Mouse (Mus musculus) hindbrain, embryonic 15.5 days (tissue): ENCODE data around the gene Mpo. TPM values are rescaled to one million over a fixed set of nuclear protein-coding genes. Genes with fewer than 3 reads are reported as not detected.

Experiments used
- ATAC-seq: fragments of 200-750 bp; cut with Nextera tagmentation; 2 replicates; pipeline ENCODE4 v1.8.0; 2017; ENCODE audit warnings: low read depth, moderate number of reproducible peaks, moderate TSS enrichment; ENCODE audit not compliant: low FRiP score
- H3K27ac ChIP-seq: fragments of 300-500 bp; sonication (generic); replicated peaks from 2 replicates; pipeline ENCODE4 v1.5.1; 2015; ENCODE audit warnings: mild to moderate bottlenecking, inconsistent platforms
- H3K27me3 ChIP-seq: fragments of 300-500 bp; sonication (generic); 2 replicates; pipeline ENCODE4 v1.6.1; 2015; ENCODE audit warnings: control low read depth, inconsistent platforms
- H3K36me3 ChIP-seq: fragments of 300-500 bp; sonication (generic); 2 replicates; pipeline ENCODE4 v1.6.1; 2015; ENCODE audit warnings: control low read depth, inconsistent platforms
- H3K4me1 ChIP-seq: fragments of 300-500 bp; sonication (generic); replicated peaks from 2 replicates; pipeline ENCODE4 v1.6.1; 2015; ENCODE audit warnings: control low read depth, inconsistent platforms
- H3K4me2 ChIP-seq: fragments of 300-500 bp; sonication (generic); 2 replicates; pipeline ENCODE4 v1.6.1; 2015; ENCODE audit warnings: moderate library complexity, mild to moderate bottlenecking, inconsistent platforms
- H3K4me3 ChIP-seq: fragments of 300-500 bp; sonication (generic); 2 replicates; pipeline ENCODE4 v1.5.1; 2015; ENCODE audit warnings: mild to moderate bottlenecking, inconsistent platforms
- H3K9ac ChIP-seq: fragments of 300-500 bp; sonication (generic); 2 replicates; pipeline ENCODE4 v1.6.1; 2015; ENCODE audit warnings: inconsistent platforms
- H3K9me3 ChIP-seq: fragments of 300-500 bp; sonication (generic); 2 replicates; pipeline ENCODE4 v1.6.1; 2016; ENCODE audit warnings: control low read depth, inconsistent platforms
- WGBS: fragments of 180-500 bp; shearing (Covaris S2); methylation state at CpG from one replicate; pipeline ENCODE4 v1.1.7; 2015; 5-methylcytosine and 5-hydroxymethylcytosine counted together
- polyA plus RNA-seq: library from polyadenylated mRNA; unstranded; fragments of >200 nt; fragmentation: Nextera tagmentation; extraction: Ambion mirVana; gene quantifications from 2 replicates; pipeline ENCODE4 v1.2.1, GENCODE M21; 2015

The Mpo gene
- polyA plus RNA-seq, 1 experiment from 2014 or later = 0.21 TPM

DNA sequence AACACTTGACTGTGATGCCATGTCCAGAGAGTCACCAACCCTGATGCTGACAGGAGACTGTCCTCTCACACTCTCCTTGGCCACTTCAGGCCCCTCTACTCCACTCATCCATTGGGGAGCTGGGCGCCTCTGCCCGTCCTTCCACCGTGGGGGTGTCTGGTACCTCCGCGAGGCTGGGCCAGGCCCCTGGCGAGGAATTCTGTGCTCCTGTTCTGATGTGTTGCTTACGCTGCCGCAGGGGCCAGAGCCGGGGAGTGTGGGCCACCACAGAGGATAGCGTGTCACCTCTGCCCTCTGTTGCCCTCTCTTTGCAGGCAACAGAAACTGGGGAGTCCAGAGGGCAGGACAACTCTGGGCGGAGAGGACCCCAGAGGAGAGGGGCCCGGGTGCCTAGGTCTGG, 14.5 kb upstream of the Mpo start:
- H3K27ac ChIP-seq = no peak overlapping the region
- no peak overlapping the region for H3K4me3 ChIP-seq

DNA sequence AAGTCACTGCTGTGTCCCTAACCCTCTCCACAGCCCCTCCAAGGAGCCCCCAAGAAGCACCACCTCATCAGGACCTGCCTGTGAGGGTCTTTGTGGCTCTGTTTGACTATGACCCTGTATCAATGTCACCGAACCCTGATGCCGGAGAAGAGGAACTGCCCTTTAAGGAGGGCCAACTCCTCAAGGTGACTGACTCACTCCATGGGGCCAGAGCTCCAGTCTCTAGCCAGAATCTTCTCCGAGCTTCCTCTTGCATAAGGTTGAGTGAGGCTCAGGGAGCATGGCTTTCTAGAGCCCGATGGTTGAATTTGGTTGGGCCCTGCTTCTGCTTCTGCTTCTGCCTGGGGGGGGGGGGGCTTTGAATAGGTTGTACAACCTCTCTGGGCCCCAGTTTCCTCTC, 14.0 kb upstream of the Mpo start:
- Histone ChIP-seq H3K4me3 (no peak overlapping the region), H3K9me3 (no peaks in the 10 kb centered on the region), H3K27me3 (no peaks in the 10 kb centered on the region), H3K4me2 (no peak overlapping the region), H3K27ac (no peak overlapping the region), H3K4me1 (peaks cover 15% of the 10 kb centered on the region), H3K9ac (no peak overlapping the region), H3K36me3 (peaks cover 41% of the 10 kb centered on the region)
- no peak for ATAC-seq
- WGBS = 86% methylated on average over 4 of the region's 4 CpGs

More for the DNA sequence above, 14.5 kb upstream of the Mpo start:
- Histone ChIP-seq H3K36me3 (peaks cover 41% of the 10 kb centered on the region), H3K4me1 (peaks cover 15% of the 10 kb centered on the region), H3K9me3 (no peaks in the 10 kb centered on the region), H3K4me2 (peak overlapping the region; percentile 54), H3K27me3 (no peaks in the 10 kb centered on the region), H3K9ac (no peak overlapping the region)
- 44% methylated on average over 12 of the region's 12 CpGs for WGBS
- peak; percentile 33; the same call in 1 of the 2 replicates for ATAC-seq

DNA sequence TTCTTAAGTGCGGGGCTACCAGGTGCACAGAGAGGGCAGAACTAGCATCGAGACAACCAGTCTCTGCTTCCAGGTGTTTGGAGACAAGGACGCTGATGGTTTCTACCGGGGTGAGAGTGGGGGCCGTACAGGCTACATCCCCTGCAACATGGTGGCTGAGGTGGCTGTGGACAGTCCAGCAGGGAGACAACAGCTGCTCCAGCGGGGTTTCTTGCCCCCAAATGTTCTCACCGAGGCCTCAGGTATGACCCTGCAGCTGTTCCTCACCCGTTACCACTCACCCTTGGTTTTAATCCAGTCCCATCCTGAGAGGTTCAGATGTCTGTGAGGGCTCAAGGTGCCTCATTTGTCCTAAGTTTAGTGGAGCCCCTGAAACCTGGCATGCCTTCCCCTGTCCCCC, 13.3 kb upstream of the Mpo start:
- Histone ChIP-seq H3K4me1 (peaks cover 15% of the 10 kb centered on the region), H3K27ac (no peak overlapping the region), H3K36me3 (peaks cover 46% of the 10 kb centered on the region), H3K4me3 (no peak overlapping the region), H3K4me2 (no peak overlapping the region), H3K27me3 (no peaks in the 10 kb centered on the region), H3K9ac (no peak overlapping the region), H3K9me3 (no peaks in the 10 kb centered on the region)
- WGBS = 91% methylated on average over 8 of the region's 8 CpGs
- no peak for ATAC-seq

GRCm38 (mm10) chr11:87790088-87790487, 3.3 kb upstream of the Mpo start:
- H3K27me3 ChIP-seq = no peaks in the 10 kb centered on the region
- ATAC-seq = no peak
- 92% methylated on average over 6 of the region's 6 CpGs for WGBS
- peaks cover 4% of the 10 kb centered on the region for H3K36me3 ChIP-seq
- H3K27ac ChIP-seq = no peak overlapping the region
- H3K9ac ChIP-seq = no peak overlapping the region
- H3K9me3 ChIP-seq = no peaks in the 10 kb centered on the region
- H3K4me1 ChIP-seq = no peaks in the 10 kb centered on the region
- H3K4me3 ChIP-seq = no peak overlapping the region
- H3K4me2 ChIP-seq = no peak overlapping the region

DNA sequence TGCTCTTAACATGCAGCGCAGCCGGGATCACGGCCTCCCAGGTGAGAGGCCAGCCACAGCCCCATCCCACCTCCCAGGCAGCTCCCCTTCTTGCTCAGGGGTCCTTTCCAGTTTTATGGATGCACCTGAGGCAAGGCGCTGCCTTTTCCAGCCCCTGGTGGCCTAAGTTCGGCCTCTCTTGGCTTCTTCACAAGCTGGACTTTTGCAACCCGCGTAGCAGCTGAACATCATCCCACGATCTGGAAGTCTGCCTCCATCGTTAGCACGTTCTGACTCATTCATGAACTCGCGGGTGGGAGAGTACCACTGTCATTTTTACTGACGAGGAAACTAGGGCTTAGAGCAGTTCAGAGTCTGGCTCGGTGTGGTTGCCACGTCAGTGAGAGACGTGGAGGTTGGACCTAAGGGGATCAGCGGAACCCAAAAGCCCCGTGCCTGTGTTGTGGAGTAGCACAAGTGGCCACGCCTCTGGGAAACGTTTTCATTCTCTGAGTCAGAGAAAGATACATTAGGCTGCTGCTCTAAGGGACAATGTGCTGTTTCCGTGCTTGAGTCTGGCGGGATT, 8.4 kb downstream of the Mpo start:
- Histone ChIP-seq H3K27ac (no peak overlapping the region), H3K4me3 (no peak overlapping the region), H3K9me3 (no peaks in the 10 kb centered on the region), H3K4me2 (no peak overlapping the region), H3K36me3 (no peaks in the 10 kb centered on the region), H3K9ac (no peak overlapping the region), H3K27me3 (no peaks in the 10 kb centered on the region), H3K4me1 (0 out of 2 replicates have a peak, but pooled peaks cover 6% of the 10 kb centered on the region)
- no peak for ATAC-seq
- WGBS = 86% methylated on average over 22 of the region's 22 CpGs

- H3K4me2 ChIP-seq = no peak overlapping the region
- ATAC-seq = no peak
- no peak overlapping the region for H3K9ac ChIP-seq
- no peak overlapping the region for H3K27ac ChIP-seq
- H3K4me1 ChIP-seq = 0 out of 2 replicates have a peak, but pooled peaks cover 2% of the 10 kb centered on the region
- 47% methylated on average over 14 of the region's 14 CpGs for WGBS
- H3K36me3 ChIP-seq = no peaks in the 10 kb centered on the region
- no peak overlapping the region for H3K4me3 ChIP-seq
- H3K27me3 ChIP-seq = no peaks in the 10 kb centered on the region
- H3K9me3 ChIP-seq = no peaks in the 10 kb centered on the region
Observed at GRCm38 (mm10) chr11:87802621-87803020, 9.2 kb downstream of the Mpo start.

DNA sequence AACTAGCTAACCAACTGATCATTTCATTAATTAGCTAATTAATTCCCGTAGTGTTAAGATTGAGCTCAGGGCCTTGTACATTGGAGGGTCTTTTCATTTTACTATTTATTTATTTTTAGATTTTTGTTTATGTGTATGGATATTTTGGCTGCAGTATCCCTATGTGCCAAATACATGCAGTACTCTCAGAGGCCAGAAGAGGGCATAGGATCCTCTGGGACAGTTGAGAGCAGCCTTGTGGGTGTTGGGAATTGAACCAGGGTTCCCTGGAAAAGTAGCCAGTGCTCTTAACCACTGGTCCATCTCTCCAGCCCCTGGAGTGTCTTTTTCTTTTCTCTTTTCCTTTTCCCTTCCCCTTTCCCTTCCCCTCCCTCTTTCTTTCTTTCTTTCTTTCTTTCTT, 12.1 kb downstream of the Mpo start:
- Histone ChIP-seq H3K27ac (no peak overlapping the region), H3K9ac (no peak overlapping the region), H3K27me3 (no peaks in the 10 kb centered on the region), H3K4me1 (no peaks in the 10 kb centered on the region), H3K9me3 (no peaks in the 10 kb centered on the region), H3K4me3 (no peak overlapping the region), H3K36me3 (no peaks in the 10 kb centered on the region), H3K4me2 (no peak overlapping the region)
- no peak for ATAC-seq
- 67% methylated on average over 1 of the region's 1 CpGs for WGBS

GRCm38 (mm10) chr11:87807433-87807832, 14.1 kb downstream of the Mpo start:
- Histone ChIP-seq H3K27ac (no peak overlapping the region), H3K36me3 (no peaks in the 10 kb centered on the region), H3K4me3 (no peak overlapping the region), H3K9ac (no peak overlapping the region), H3K4me2 (no peak overlapping the region), H3K9me3 (no peaks in the 10 kb centered on the region), H3K4me1 (peaks cover 9% of the 10 kb centered on the region), H3K27me3 (no peaks in the 10 kb centered on the region)
- WGBS = 86% methylated on average over 6 of the region's 6 CpGs
- ATAC-seq = no peak

DNA sequence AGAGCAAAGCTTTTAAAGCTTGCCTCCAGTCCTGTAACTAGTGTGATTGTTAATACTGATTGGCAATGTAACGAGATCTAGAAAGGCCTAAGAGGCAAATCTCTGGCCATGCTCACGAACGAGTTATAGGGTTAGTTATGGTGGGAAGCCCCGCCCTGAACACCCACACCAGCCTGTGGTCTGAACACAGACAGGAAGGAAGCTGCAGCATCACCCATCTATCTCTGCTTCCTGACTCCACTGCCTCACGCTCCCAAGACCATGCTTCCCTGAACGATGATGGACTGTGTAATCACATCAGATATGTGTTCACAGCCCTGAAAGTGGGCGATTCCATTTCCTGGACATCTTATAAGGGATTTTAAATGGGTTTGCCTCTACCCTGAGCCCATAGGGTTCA, 14.9 kb downstream of the Mpo start:
- Histone ChIP-seq H3K27me3 (no peaks in the 10 kb centered on the region), H3K27ac (no peak overlapping the region), H3K4me2 (no peak overlapping the region), H3K36me3 (no peaks in the 10 kb centered on the region), H3K4me3 (no peak overlapping the region), H3K4me1 (peaks cover 9% of the 10 kb centered on the region), H3K9me3 (no peaks in the 10 kb centered on the region), H3K9ac (no peak overlapping the region)
- no peak for ATAC-seq
- 87% methylated on average over 7 of the region's 7 CpGs for WGBS

DNA sequence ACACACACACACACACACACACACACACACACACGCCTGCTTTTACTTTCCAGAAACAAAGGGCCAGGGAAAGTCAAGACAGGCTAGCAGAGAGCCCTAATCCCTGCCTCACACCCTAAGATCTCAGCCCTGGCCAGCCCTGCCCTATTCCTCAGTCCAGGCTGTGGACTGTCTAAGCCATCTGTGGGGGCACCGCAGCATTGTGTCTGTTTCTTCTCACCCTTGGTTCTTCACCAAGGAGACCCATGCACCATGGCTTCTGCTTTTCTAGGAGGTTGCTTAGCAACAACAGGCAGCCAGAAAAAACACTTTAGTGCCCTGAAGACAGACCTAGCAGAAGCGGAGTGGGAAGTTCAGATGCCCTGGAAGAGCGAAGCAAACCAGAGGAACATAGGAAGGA, 18.0 kb downstream of the Mpo start:
- H3K27me3 ChIP-seq = no peaks in the 10 kb centered on the region
- no peak overlapping the region for H3K4me3 ChIP-seq
- H3K27ac ChIP-seq = peak overlapping the region; percentile 58; the same call in 1 of the 2 replicates
- H3K9ac ChIP-seq = no peak overlapping the region
- peak; percentile 48; the same call in 1 of the 2 replicates for ATAC-seq
- no peak overlapping the region for H3K4me2 ChIP-seq
- WGBS = 30% methylated on average over 4 of the region's 4 CpGs
- no peaks in the 10 kb centered on the region for H3K36me3 ChIP-seq
- peaks cover 12% of the 10 kb centered on the region for H3K4me1 ChIP-seq
- H3K9me3 ChIP-seq = no peaks in the 10 kb centered on the region

- no peak for ATAC-seq
- Histone ChIP-seq H3K9ac (no peak overlapping the region), H3K4me3 (no peak overlapping the region), H3K4me1 (peaks cover 24% of the 10 kb centered on the region), H3K4me2 (no peak overlapping the region), H3K9me3 (no peaks in the 10 kb centered on the region), H3K36me3 (no peaks in the 10 kb centered on the region), H3K27me3 (no peaks in the 10 kb centered on the region), H3K27ac (no peak overlapping the region)
- WGBS = 50% methylated on average over 8 of the region's 8 CpGs
Observed at GRCm38 (mm10) chr11:87814831-87815230, 21.4 kb downstream of the Mpo start.

DNA sequence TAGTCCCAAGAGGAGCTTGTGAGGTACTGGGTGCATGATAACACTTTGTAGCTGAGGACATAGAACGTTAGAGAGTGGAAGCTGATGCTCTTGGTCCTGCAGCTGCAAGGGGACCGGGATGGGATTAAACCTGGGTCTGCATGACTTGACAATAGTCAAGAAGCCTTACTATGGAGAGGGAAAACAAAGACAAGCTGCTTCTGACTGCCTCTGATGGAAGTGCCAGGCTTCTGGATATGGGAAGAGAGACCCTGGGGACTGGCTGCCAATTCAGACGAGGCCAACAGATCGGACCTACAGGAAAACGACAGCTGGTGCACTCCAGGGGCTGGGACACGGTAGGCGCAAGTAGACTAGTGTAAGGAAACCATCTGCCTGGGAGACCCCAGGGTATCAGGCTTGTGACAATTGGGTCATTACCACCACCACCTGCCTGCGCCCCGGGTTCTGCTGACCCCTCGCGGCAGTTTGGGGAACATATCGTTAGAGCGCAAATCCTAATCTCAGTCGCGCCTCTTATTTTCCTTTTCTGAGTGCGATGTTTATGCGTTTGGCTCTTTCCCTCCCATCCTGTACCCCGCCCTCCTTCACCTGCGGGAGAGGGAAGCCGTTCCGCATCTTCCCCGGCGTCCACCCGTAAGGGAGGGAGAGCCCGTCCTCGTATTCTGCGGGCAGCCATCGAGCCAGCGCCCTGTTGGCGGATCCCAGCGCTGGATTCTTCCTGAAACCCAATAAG, 23.5 kb downstream of the Mpo start:
- peak; percentile 82 for ATAC-seq

More for the DNA sequence above, 23.5 kb downstream of the Mpo start:
- Histone ChIP-seq H3K36me3 (no peaks in the 10 kb centered on the region), H3K4me1 (peaks cover 18% of the 10 kb centered on the region), H3K27me3 (no peaks in the 10 kb centered on the region), H3K27ac (peak overlapping the region; percentile 39; the same call in 1 of the 2 replicates), H3K4me2 (peak overlapping the region; percentile 63), H3K4me3 (peak overlapping the region; percentile 38), H3K9me3 (no peaks in the 10 kb centered on the region), H3K9ac (peak overlapping the region; percentile 50)
- 3% methylated on average over 31 of the region's 31 CpGs for WGBS
